In genomic region chr7:68026076-68026475, GRCm38 (mm10) we compare ENCODE assay signal across 14 mouse cellular contexts.
DNase-seq lines count a peak whose midpoint lies in the region; ATAC-seq and TF ChIP-seq lines count a peak whose summit lies in the region.
"Had no signal": no experiment of that assay in that cellular context is flagged by ENCODE, and none has a peak within 500 bp of the region (broad histone marks: within the 10 kb centered on the region; RNA-seq: fewer than 3 reads in every experiment).

No protein-coding gene starts in this region.

- no peak for TF ChIP-seq CTCF in layer of hippocampus, adult 2 months (conservative IDR thresholded peaks at IDR 0.05)
- TF ChIP-seq CTCF in embryonic fibroblast, embryonic 13.5 days (IDR thresholded peaks at IDR 0.05; ENCODE audit: borderline replicate concordance, insufficient read depth, low read length) = no peak

- H3K4me2 ChIP-seq in forebrain, embryonic 13.5 days = no peak overlapping the region
- H3K4me2 ChIP-seq in forebrain, embryonic 11.5 days (ENCODE audit: low read depth, low read length, severe bottlenecking) = no peak overlapping the region
- H3K4me2 ChIP-seq: embryonic facial prominence, embryonic 15.5 days; limb, embryonic 12.5 days had no signal

- 71% methylated on average over 9 of the region's 9 CpGs for WGBS in forebrain, embryonic 13.5 days
- WGBS in forebrain, embryonic 11.5 days = 82% methylated on average over 9 of the region's 9 CpGs

- no peaks in the 10 kb centered on the region for H3K27me3 ChIP-seq in forebrain, embryonic 13.5 days
- H3K27me3 ChIP-seq in forebrain, embryonic 11.5 days (ENCODE audit: control insufficient read depth, insufficient read depth, low read length) = no peaks in the 10 kb centered on the region
- H3K27me3 ChIP-seq: embryonic facial prominence, embryonic 15.5 days; limb, embryonic 12.5 days had no signal

- H3K9ac ChIP-seq in forebrain, embryonic 13.5 days = no peak overlapping the region
- H3K9ac ChIP-seq in forebrain, embryonic 11.5 days (ENCODE audit: low read length) = no peak overlapping the region
- H3K9ac ChIP-seq: embryonic facial prominence, embryonic 15.5 days; limb, embryonic 12.5 days had no signal

- no peak for TF ChIP-seq POLR2A in embryonic fibroblast, embryonic 13.5 days (IDR thresholded peaks at IDR 0.05; ENCODE audit: low read depth, low read length)

- DNase-seq in forebrain, embryonic 11.5 days (ENCODE audit: low spot score) = no peak
- peak; percentile 14 for DNase-seq in layer of hippocampus, adult 9-11 months
- DNase-seq in layer of hippocampus, adult 2 months (ENCODE audit: low spot score in 2 of 2) = no peak
- peak; percentile 55 for DNase-seq in kidney, adult 9 months
- DNase-seq in adrenal gland, adult 18-20 months (ENCODE audit: low spot score in 2 of 2) = no peak
- DNase-seq: cerebellum, adult 11-12 months; lung, postnatal 10 days had no signal

- ATAC-seq in forebrain, embryonic 13.5 days = peak; percentile 29; the same call in 1 of the 2 replicates
- no peak for ATAC-seq in forebrain, embryonic 11.5 days (replicated peaks; ENCODE audit: low FRiP score)
- ATAC-seq in erythroid progenitor cell, adult 5-6 weeks (replicated peaks; ENCODE audit: low FRiP score, poor library complexity, severe bottlenecking) = no peak

- H3K4me3 ChIP-seq in forebrain, embryonic 13.5 days = no peak overlapping the region
- no peak overlapping the region for H3K4me3 ChIP-seq in forebrain, embryonic 11.5 days (ENCODE audit: low read depth, low read length)
- no peak overlapping the region for H3K4me3 ChIP-seq in layer of hippocampus, adult 2 months
- no peak overlapping the region for H3K4me3 ChIP-seq in embryonic fibroblast, embryonic 13.5 days (ENCODE audit: insufficient read depth, low read length)
- H3K4me3 ChIP-seq: embryonic facial prominence, embryonic 15.5 days; limb, embryonic 12.5 days; myocyte had no signal

- peaks cover 8% of the 10 kb centered on the region; the same call in 1 of the 2 replicates for H3K36me3 ChIP-seq in forebrain, embryonic 13.5 days (ENCODE audit: poor library complexity, severe bottlenecking)
- H3K36me3 ChIP-seq in forebrain, embryonic 11.5 days (ENCODE audit: control insufficient read depth, insufficient read depth, low read length) = no peaks in the 10 kb centered on the region
- H3K36me3 ChIP-seq: embryonic facial prominence, embryonic 15.5 days; G1E had no signal

- no peaks in the 10 kb centered on the region for H3K9me3 ChIP-seq in forebrain, embryonic 13.5 days (replicated peaks)
- no peaks in the 10 kb centered on the region for H3K9me3 ChIP-seq in forebrain, embryonic 11.5 days (ENCODE audit: control insufficient read depth, low read length)
- H3K9me3 ChIP-seq: embryonic facial prominence, embryonic 15.5 days; limb, embryonic 12.5 days had no signal

- no peak overlapping the region for H3K27ac ChIP-seq in forebrain, embryonic 13.5 days
- H3K27ac ChIP-seq in forebrain, embryonic 11.5 days (ENCODE audit: low read depth, low read length) = no peak overlapping the region
- no peak overlapping the region for H3K27ac ChIP-seq in layer of hippocampus, adult 2 months
- H3K27ac ChIP-seq in embryonic fibroblast, embryonic 13.5 days (ENCODE audit: insufficient read depth, low read length) = peak overlapping the region; percentile 32
- H3K27ac ChIP-seq: embryonic facial prominence, embryonic 15.5 days; limb, embryonic 12.5 days had no signal

- H3K4me1 ChIP-seq in forebrain, embryonic 13.5 days = peaks cover 40% of the 10 kb centered on the region
- H3K4me1 ChIP-seq in forebrain, embryonic 11.5 days (replicated peaks; ENCODE audit: control insufficient read depth, insufficient read depth, low read length) = peaks cover 3% of the 10 kb centered on the region; the same call in 1 of the 2 replicates
- peaks cover 23% of the 10 kb centered on the region for H3K4me1 ChIP-seq in embryonic fibroblast, embryonic 13.5 days (ENCODE audit: control insufficient read depth, insufficient read depth, low read length)

Comparison
In these comparisons a context has a peak if more than half of its experiments do, and no peak if none do; other contexts are left out.
1. DNase-seq: peak in layer of hippocampus, adult 9-11 months (single experiment) and kidney, adult 9 months (single experiment); none in forebrain, embryonic 11.5 days (single experiment), layer of hippocampus, adult 2 months (0 of 2) and adrenal gland, adult 18-20 months (0 of 2).